Mouse (Mus musculus) kidney, adult 18-20 months (tissue): Measurements from ENCODE around the gene Dhrs3.
A peak's percentile ranks its signal among the peaks of the same experiment; 100 is the strongest.

Experiments
- DNase-seq: peaks from one replicate; pipeline ENCODE4 v3.0.0; 2021

The Dhrs3 gene

DNA sequence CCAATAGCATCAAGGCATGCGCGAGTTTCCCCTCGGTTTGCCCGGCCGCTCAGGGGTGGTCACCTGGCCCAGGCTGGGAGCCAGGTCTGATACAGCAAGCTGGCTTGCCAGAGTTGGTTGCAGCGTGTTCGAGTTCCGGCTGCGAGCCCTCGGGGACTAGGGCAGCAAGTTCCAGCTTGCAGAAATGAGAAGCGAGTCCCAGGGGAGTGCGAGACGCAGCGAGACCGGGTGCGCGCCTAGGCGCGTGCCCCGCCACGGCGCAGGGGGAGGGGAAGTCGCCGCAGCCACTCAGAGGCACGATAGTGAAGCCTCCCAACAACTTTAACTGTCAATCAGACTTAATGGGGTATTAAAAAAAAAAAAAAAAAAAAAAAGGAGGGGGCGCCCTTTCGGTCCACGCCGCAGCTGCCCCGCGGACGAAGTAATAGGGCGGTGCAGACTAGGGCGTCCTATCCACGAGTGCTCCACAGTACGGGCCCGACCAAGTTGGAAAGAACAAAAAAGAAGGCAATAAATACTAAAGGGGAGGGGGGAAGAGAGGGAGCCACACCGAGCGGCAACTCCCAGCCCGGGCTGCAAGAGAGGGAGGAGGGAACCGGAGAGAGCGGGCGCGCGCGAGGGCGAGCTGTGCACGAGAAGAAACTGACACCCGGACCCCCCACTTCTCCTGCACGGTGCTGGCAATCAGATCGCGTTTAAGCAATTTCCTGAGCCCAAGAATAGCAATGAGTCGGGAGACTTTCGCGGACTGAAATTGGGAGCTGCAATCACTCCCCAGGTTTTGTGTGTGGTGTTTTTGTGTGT, at the start of gene Dhrs3:
TSS of gene Dhrs3 (plus strand) at position 695 of the 804 bp plus-strand sequence.
- peak; percentile 93 for DNase-seq

DNA sequence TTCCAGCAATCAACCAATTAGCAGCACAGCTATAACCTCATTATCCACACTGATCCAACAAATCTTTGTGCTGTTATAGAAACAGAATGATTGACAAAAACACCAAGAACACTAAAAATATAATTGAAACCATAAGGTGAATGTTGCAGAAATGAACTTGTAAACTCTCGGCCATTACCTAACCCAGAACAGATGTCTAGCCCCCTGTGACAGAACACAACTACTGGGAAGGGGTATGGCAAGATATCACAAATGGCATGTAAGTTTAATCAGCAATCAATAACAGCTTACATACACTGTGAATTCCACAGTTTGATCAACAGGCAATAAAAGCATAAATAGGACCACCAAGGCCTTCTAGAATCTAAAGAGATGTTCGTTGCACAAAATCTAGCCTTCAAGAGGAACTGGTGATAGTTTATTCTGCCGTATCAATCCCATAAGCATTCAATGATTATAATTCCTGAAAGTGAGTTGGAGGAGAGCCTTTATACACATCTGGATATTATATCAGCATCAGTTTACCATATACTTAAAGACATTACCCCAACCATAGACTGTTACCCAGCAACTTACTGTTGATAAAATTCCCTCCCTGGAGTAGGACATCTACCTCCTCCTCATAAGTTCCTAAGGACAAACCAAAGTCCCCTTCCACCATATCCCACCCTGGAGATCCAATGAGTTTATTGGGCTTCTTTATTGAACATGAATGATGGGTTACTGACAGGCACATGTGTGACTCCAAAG, 30.7 kb upstream of the Dhrs3 start:
- no peak for DNase-seq

DNA sequence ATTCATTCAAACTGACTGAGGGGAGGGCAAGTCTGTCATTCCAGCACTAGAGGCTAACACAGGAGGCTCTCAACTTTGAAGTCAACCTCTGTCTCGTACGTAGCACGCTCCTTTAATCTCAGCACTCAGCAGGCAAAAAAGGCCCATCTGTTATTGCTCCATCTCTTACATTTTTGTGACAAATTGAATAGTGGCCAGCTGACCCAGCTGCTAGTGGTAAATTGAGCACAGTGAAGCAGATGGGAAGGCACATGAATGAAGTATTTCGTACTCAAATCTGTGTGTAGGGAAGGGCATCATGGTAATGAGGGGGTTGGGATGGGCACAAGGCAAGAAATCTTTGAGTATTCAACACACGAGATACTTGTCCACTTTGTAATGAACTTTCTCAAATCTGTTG, 24.7 kb upstream of the Dhrs3 start:
- no peak for DNase-seq

DNA sequence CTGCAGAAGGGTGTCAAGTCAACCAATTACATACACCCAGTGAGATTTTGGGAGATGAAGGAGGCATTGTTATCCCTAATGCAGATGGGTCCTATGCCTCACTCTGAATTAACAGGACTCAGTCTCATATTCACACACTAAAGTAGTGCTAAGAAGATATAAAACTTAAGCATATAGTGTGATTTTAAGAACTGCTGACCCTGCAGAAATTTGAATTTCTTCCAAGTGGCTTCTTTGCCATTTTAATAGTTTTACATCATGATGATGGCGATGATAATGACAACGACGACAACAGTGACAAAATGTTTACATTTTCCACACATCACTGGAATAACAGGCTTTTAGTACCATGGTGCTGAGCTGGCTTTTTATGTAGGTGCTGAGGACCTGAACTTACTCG, 24.0 kb upstream of the Dhrs3 start:
- DNase-seq = no peak

DNA sequence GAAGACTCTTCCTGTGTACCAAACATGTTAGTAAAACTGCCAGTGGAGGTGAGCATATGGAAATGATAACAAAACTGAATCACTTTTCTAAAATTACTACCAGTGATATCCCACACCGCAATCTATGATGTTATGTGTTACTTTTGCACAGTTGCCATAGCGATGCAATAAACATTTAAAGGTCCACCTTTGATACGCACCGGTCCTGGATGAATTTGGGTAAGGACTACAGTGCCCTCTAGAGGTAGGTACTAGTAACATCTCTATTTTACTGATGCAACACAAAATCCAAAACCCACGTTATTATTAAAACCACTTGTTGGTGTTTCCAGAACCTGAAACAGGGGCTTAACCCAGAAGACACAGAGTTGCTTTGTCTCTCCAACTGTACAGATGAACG, 19.7 kb upstream of the Dhrs3 start:
- no peak for DNase-seq

DNA sequence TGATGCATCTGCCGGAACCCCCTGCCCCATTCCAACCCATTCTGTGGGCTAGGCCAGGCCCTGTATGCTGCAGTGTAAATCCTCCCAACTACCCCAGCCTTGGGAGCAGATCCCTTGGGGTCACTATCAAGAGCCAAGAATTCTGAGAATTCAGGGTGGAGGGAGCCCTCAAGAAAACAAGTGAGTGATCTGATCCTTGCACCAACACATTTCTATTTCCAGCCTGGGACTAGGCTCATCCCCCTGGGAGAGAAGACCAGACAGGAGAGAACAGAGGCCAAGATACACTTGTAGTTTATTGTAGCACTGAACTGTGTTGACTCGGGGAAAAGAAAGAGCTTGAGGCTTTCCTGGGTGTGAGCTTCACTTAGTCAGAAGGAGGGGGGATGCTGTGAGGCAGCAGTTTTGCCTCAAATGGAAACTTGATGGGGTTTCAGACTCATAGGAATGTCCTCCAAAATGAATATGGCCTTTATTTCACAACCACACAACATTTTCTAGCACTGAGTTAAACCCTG, 17.0 kb upstream of the Dhrs3 start:
- no peak for DNase-seq

DNA sequence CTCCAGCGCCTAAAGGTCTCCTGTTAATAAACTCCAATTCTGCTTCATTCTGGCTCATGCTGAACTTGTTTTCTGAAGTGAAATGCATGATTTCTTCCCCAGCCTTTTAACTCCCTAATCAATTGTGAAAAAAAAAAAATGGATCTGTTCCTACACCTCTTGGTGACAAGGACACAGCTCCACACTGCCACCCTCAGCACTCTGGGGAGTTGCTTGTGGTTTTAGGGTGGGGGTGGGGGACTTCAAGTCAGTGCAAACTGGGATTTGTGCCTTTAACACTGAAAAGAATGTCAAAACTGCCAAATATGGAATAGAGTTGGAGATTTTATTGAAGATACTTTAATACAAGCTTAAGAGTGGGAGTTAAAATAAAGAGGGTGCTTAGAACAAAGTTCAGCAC, 13.1 kb upstream of the Dhrs3 start:
- no peak for DNase-seq

DNA sequence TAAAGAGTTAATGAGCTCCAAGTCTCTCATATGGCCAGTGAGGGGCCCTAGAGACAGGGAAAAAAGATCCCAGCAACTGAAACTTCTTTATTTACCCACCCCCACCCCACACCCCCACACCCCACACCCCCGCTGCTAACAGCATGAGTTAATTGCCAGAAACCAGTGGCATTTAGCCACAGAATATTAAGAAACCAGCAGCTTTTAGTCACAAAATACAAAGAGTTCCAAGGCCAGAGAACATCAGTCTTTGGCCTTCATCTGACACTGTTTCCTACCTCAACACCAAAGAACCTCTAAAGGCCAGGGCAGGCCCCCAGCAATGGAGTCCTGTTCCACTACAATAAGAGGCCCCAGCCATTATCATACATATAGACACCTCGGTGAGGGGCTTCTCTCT, 11.3 kb upstream of the Dhrs3 start:
- no peak for DNase-seq

DNA sequence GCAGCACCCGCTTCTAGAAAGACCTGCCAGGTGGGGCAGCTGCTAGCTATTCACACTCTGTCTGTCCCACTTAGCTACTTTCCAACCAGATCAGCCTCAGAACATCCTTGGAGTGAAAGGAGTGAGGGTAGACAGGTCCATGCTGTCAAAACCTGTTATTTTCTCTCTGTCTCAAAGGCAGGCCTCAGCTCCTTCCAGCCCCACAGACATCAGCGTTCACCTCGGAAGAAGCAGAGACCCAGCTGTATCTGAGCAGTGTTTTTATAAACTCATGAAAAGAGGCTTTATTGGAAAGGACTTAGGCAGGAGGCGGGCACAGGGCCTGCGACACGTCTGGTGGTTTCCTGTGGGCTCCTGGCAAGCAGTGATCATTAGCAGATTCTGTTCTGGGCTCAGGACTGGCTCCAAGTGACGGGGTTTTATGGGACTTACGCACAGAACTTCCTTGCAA, 9.7 kb upstream of the Dhrs3 start:
- no peak for DNase-seq

DNA sequence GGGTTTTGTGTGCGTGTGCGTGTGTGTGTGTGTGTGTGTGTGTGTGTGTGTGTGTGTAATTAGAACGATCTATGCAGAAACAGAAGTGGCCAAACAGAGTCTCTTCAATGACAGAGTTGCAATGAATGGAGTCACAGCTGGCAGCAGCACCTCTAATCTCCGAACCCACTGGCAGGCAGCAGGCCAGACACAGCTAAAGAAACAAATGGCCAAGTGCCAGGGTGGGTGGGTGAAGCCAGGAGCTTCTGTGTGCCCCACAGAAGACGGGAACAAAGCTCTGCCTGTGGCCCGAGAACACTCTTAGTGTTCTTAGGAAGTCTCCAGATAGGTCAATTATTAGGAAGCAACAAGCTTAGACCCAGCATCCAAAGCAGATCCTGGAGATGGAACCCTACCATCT, 6.2 kb upstream of the Dhrs3 start:
- DNase-seq = no peak

DNA sequence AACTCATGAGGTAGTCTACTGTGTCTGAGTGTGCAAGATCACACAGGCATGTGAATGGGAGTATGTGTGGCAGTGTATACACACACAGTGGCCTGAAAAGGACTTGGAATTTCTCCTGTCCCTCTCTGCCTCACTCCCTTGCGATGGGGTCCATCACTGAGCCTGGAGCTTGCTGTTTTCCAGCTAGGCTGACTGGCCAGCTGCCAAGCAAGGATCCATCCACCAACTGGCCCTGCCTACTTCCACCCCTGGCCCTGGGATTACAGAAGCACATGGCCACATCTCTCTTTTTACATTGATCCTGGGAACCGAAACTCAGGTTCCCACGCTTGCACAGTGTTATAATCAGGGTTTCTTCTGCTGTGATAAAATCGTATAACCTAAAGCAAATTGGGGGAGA, 3.9 kb upstream of the Dhrs3 start:
- no peak for DNase-seq

DNA sequence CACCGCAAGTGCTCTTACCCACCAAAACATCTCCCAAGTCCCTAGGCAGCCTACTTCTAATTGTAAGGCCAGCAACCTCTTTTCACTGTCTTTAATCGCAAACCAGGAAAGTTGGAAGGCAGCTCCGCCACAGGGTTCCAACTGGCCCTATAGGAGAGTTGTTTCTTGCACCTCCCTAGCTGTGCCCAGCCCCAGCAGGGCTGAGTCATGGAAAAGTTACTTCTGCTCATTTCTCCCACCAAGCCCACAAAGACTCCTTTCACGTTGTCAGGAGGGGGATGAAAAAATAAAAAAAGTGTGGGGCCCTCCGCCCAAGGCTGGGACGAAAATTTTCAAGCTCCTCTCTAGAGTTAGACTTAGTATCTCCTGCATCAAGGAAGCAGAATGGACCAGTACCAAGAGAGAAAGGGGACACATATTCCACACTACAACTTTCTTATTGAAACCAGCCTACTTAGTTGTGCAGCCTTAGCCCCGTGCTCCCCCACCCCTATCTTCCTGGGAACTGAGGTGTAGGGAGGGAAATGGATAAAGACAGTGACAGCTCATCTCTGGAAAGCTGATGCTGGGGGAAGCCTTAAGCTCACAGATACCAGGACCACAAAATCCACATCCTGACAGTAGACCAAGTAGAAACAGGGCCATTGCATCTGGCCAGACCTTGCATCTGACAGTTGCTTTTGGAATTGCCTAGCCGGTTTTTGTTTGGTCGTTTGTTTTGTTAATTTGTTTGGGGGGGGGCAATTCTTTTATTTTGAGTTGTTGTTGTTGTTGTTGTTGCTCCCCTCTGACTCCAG, 2.9 kb upstream of the Dhrs3 start:
- DNase-seq = no peak

DNA sequence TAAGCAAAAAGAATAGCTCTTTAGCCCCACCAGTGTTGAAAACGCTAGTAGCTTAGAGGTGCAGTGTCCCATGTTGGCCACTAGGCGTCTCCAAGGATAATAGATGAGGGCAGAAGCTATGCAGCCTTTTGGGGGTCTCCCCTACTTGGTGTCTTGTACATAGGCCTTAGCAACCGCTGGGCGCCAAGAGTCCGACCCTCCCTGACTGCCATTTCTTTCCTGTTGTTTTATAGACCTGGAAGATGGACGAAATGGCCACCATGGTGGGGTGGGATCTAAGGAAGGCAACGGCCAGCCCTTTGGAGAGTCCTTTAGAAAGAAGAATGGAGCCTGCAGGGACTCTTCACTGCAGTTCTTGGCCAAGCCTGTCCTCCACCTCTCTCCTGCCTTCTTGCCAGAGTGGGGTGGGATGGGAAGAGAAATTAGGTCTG, 1.9 kb upstream of the Dhrs3 start:
- peak; percentile 76 for DNase-seq

DNA sequence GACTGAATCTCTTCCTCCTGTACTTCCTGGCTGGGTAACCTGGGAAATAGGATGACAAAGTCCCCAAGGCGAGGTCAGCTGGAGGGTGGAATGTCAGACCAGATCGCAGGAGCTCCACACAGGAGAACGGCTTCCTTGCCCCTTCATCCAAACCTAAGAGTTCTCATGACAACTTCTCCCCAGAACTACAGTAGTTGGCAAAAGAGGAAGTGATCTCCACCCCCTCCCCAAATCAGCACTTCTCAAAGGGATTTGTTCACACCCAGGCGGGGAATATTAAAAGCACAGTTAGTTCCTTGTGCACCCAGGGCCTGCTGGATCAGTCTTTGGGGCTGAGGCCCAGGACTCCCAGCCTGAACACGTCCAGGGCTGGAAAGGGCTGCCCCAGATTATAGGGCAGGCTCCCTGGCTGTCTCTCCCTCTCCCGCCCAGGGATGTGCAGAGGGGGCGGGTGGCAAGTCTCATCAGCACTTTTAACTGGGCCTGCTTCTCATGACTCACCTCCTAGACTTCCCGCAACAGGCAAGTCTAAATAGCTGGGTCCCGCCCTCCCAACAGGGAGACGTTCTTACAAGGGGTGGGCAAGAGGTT, 1.4 kb upstream of the Dhrs3 start:
- peak; percentile 62 for DNase-seq

DNA sequence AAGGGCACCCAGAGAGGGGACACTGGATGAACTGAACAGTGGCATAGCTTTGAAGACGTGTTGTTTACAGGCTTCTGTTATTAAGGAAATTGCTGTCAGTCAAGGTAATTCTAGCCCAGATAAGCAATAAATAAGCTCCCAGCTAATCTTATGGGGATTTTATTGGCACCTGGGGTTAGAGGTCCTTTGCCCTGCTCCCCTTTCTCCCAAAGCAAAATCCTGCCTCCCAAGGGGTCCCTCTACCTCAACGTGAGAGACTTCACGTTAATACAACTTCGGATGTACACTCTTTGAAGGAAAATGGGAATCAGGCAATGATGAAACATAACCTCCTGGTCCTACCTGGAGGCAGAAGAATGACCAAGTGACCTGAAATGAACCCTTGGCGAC, 889 bp upstream of the Dhrs3 start:
- DNase-seq = no peak

DNA sequence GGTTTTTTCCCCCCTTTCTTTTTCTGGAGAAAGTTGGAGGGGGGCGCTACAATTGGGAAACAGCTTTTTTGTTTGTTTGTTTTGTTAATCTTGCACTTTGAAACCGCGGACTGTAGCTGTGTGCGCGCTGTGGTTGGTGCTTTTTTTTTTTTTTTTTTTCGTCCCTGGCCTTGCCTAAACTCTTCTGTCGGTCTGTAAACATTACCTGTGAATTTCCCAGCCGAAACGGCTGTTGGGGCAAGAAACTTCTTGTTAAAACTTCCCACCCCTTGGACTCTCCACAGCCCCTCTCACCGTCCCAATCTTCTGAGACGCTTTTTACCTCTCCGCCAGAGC, 278 bp downstream of the Dhrs3 start:
- DNase-seq = no peak

DNA sequence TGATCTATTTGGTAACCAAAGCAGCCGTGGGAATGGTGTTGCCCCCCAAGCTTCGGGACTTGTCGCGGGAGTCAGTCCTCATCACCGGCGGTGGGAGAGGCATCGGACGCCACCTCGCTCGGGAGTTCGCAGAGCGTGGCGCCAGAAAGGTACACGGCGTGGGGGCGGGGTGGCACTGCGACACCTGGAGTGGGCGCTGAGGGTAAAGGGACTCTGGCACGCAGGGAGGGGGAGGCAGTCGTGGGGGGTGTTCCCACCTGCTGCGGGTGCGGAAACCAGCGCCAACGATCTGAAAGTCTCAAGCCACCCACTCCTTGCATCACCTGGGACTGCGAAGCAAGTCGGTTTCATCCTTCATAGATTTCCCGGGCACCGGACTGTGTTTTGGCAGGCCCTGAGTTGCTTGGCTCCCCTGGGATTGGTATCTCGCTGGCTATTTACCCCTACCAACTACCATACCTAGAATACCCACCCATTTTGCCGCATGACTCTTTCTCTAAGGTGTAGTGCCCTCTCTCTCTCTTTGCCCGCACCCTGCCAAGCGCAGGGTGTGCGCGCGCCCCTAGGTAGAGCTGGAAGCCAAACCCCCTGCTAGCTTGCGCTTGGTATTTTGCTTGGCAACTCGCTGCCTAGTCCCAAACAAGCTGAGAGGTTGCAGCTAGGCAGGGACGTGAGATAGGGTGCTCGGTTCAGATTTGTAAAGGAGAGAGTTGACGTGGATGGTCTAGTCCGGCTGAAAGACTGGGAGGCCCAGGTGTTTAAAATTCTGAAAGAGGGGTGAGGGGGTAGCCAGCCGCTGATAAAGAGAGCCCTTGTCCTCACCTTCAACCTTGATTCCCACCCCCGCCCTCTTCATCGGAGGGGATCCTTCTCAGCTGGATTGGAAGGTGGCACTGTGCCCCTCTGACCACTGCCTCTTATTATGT, 1.2 kb downstream of the Dhrs3 start:
- peak; percentile 81 for DNase-seq

DNA sequence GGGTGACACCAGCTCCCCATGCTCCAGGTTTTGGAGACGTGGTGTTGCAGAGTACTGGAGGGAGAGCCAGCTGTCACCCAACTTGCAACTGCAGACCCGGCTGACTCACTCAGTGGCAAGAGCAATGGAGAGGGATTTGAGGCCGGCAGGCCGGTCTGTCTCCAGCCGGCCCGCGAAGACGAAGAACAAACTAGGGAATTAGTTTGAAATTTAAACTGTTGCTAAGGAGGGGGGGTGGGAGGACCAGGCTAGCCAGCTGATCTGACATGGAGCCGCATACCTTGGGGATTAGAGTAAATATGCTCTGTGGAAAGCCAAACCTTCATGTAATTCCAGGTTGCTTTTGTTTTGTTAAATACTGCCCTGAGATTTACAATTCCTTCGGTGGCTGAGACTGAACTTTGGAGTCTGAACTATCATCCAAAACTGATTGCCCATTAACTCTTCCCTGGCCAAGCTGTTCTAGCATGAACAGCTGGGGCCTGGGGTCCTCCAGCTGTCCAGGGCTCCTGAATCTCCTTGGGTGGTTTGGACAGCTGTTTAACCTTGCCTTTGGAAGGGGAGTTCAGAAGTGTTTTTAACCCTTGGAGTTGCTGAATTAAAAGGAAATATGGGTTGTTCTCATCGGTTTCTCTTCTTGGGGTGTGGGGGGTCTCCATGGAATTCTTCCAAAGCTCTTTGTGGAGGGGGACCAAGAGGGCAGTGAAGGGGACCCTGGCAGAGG, 2.0 kb downstream of the Dhrs3 start:
- peak; percentile 74 for DNase-seq

DNA sequence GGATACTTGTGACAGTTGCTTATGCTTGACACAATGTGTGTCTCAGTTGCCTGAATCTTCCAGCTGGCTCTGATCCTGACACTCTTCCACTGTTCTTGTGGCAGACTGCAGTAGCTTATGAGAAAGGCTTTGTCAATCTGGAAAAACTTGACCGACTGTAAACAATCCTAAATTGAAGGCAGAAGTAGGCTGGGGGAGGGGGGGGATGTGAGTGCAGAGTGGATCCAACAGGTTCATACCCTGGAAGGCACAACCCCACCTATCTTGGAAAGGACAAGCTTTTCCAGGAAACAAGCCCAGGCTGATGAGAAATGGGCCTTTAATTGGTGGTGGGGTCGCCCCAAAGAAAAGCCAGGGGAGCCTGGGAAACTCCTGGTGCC, 2.6 kb downstream of the Dhrs3 start:
- no peak for DNase-seq

DNA sequence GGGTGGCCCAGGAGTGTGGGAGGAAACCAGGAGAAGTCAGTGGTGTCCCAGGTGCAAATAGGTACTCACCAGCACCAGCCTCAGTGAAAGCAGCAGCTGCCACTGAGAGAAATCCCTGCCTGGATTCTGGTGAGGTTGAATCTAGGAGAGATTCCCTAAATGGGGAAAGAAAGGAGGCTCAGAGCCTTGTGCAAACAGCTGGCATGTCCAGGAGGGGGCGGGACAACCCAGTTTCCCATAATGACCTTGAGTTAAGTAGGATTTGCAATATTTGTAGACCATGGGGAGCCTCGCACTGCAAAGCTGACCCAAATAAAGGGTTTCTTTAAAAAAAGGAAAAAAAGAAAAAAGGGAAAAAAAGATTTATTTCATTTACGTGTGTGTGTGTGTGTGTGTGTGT, 3.7 kb downstream of the Dhrs3 start:
- peak; percentile 78 for DNase-seq

DNA sequence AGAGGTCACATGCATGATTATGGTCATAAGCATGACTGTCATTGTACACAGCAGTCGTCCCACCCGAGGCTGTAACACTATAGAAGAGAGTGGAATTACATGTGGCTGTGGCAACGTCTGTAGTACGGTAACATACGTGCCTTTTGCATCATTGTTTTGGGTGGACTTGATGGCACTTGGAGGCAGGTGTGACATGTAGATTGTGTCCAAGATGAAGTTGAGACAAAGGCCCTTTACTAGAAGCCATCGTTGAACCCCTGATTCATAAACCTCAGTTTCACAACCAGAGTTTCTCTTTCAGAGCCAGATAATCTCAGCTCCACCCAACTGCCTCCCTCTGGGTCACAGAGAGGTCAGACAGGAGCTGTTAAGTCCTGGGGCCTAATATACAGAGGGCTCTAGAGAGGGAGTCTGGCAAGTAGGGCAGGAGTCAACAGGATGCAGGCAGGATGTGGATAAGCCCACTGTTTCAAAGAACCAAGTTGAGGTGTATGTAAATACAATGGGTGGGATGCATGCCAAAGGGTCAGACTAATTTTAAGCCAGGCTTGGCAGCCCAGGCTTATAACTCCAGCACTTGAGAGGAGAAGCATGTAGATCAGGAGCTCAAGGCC, 5.5 kb downstream of the Dhrs3 start:
- peak; percentile 56 for DNase-seq
